Mouse (Mus musculus): ENCODE results near the gene Plekha6.

DNA sequence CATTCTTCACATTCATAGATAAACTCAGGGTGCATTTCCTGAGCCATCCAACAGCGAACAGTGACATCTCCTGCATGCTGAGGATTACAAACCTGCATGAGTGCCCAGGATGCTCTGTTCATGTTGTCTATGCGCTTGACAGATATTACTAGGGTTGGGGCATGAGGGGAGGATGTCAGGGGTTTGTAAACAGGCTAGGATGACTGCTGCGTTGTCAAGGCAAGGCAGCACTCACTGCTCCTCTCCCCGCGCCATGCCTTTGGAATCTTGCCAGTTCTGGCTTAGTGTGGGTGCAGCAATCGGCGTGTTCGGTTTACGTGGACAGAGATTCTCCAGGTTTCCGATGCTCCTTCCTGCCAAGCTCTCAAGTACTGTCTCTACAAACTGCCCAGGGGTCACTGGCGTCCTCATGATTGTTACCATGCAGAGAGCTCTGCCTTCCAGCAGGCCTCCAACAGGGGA is 115.7 kb downstream of the Plekha6 start:
- TF ChIP-seq EP300 (IDR thresholded peaks at IDR 0.05; ENCODE audit: low read depth) = no peak
- TF ChIP-seq CTCF (IDR thresholded peaks at IDR 0.05; ENCODE audit: low read depth) = no peak
